Mouse (Mus musculus) hindbrain, embryonic 16.5 days (tissue): Measurements from ENCODE around the gene Hoxb3. TPM values are rescaled to one million over a fixed set of nuclear protein-coding genes. Genes with fewer than 3 reads are reported as not detected.
A peak's percentile ranks its signal among the peaks of the same experiment; 100 is the strongest.

Source experiments
- ATAC-seq: fragments of 200-750 bp; cut with Nextera tagmentation; 2 replicates; pipeline ENCODE4 v1.8.0; 2017; ENCODE audit warnings: moderate TSS enrichment, moderate library complexity
- H3K27ac ChIP-seq: fragments of 300-500 bp; sonication (generic); 2 replicates; pipeline ENCODE4 v1.5.1; 2014; ENCODE audit warnings: low read depth, mild to moderate bottlenecking, control low read depth, low read length, moderate library complexity
- H3K27me3 ChIP-seq: fragments of 300-500 bp; sonication (generic); replicated peaks from 2 replicates; pipeline ENCODE4 v1.6.1; 2014; ENCODE audit warnings: low read length; ENCODE audit not compliant: control insufficient read depth, insufficient read depth
- H3K36me3 ChIP-seq: fragments of 300-500 bp; sonication (generic); 2 replicates; pipeline ENCODE4 v1.6.1; 2014; ENCODE audit warnings: mild to moderate bottlenecking, low read length, moderate library complexity, mixed read lengths; ENCODE audit not compliant: control insufficient read depth, insufficient read depth
- H3K4me1 ChIP-seq: fragments of 300-500 bp; sonication (generic); 2 replicates; pipeline ENCODE4 v1.6.1; 2014; ENCODE audit warnings: low read depth, low read length; ENCODE audit not compliant: control insufficient read depth, insufficient read depth
- H3K4me2 ChIP-seq: fragments of 300-500 bp; sonication (generic); 2 replicates; pipeline ENCODE4 v1.6.1; 2014; ENCODE audit warnings: mild to moderate bottlenecking, low read length, control low read depth, moderate library complexity
- H3K4me3 ChIP-seq: fragments of 300-500 bp; sonication (generic); 2 replicates; pipeline ENCODE4 v1.5.1; 2014; ENCODE audit warnings: mild to moderate bottlenecking, low read length, control low read depth, moderate library complexity
- H3K9ac ChIP-seq: fragments of 300-500 bp; sonication (generic); 2 replicates; pipeline ENCODE4 v1.6.1; 2014; ENCODE audit warnings: low read depth, mild to moderate bottlenecking, control low read depth, low read length, moderate library complexity
- H3K9me3 ChIP-seq: fragments of 300-500 bp; sonication (generic); 2 replicates; pipeline ENCODE4 v1.6.1; 2014; ENCODE audit warnings: mild to moderate bottlenecking, low read length, moderate library complexity; ENCODE audit not compliant: control insufficient read depth
- WGBS: fragments of 180-500 bp; shearing (Covaris S2); extraction: QIAGEN DNeasy Blood & Tissue Kit; methylation state at CpG from one replicate; pipeline ENCODE4 v1.1.7; 2014; 5-methylcytosine and 5-hydroxymethylcytosine counted together
- polyA plus RNA-seq: library from polyadenylated mRNA; unstranded; fragments of >200 nt; fragmentation: Nextera tagmentation; extraction: Ambion mirVana; gene quantifications from 2 replicates; pipeline ENCODE4 v1.2.1, GENCODE M21; 2015

The Hoxb3 gene
- polyA plus RNA-seq, 1 experiment from 2014 or later = 4.8 TPM

GRCm38 (mm10) chr11:96341701-96342575, 18.8 kb downstream of the Hoxb3 start:
- peak overlapping the region; percentile 62 for H3K4me2 ChIP-seq

DNA sequence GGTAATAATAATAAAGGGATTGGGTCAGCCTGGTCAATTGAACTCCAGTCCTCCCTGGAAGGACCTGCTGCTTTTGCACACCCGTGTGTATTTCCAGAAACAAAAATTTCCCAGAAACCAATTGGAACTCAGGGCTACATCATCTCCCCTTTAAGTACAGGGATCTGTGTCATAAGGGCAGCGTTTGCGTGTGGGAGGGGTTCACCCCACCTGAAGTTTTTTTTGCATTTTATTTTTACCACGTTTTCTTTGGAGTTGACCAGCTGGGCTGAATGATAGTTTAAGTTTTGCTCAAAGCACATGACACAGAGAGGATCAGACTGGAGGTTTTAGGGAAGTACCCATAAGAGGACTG, 19.4 kb downstream of the Hoxb3 start:
- peak overlapping the region; percentile 65 for H3K9ac ChIP-seq
- no peak for ATAC-seq
- H3K9me3 ChIP-seq = no peaks in the 10 kb centered on the region
- H3K4me1 ChIP-seq = peaks cover 23% of the 10 kb centered on the region
- H3K27ac ChIP-seq = peak overlapping the region; percentile 91
- 1% methylated on average over 4 of the region's 4 CpGs for WGBS
- peaks cover 28% of the 10 kb centered on the region for H3K27me3 ChIP-seq
- H3K36me3 ChIP-seq = no peaks in the 10 kb centered on the region
- peak overlapping the region; percentile 62 for H3K4me2 ChIP-seq
- H3K4me3 ChIP-seq = peak overlapping the region; percentile 41

More at GRCm38 (mm10) chr11:96341701-96342575, 18.8 kb downstream of the Hoxb3 start:
- 1% methylated on average over 40 of the region's 40 CpGs for WGBS
- Histone ChIP-seq H3K27me3 (peaks cover 28% of the 10 kb centered on the region), H3K36me3 (no peaks in the 10 kb centered on the region), H3K27ac (peak overlapping the region; percentile 91), H3K4me1 (peaks cover 20% of the 10 kb centered on the region), H3K9me3 (no peaks in the 10 kb centered on the region), H3K9ac (peak overlapping the region; percentile 65), H3K4me3 (peak overlapping the region; percentile 41)
- no peak for ATAC-seq

- peak overlapping the region; percentile 62 for H3K4me2 ChIP-seq
- no peaks in the 10 kb centered on the region for H3K36me3 ChIP-seq
- ATAC-seq = no peak
- H3K4me3 ChIP-seq = peak overlapping the region; percentile 8
- peak overlapping the region; percentile 91 for H3K27ac ChIP-seq
- no peaks in the 10 kb centered on the region for H3K9me3 ChIP-seq
- peaks cover 26% of the 10 kb centered on the region for H3K27me3 ChIP-seq
- 9% methylated on average over 2 of the region's 2 CpGs for WGBS
- H3K4me1 ChIP-seq = peaks cover 23% of the 10 kb centered on the region
- H3K9ac ChIP-seq = peak overlapping the region; percentile 56
Measured at GRCm38 (mm10) chr11:96343206-96343745, 20.1 kb downstream of the Hoxb3 start.

GRCm38 (mm10) chr11:96344061-96344877, 21.1 kb downstream of the Hoxb3 start:
- Histone ChIP-seq H3K4me1 (peaks cover 27% of the 10 kb centered on the region), H3K9ac (peak overlapping the region; percentile 62), H3K9me3 (no peaks in the 10 kb centered on the region), H3K36me3 (no peaks in the 10 kb centered on the region), H3K4me2 (peak overlapping the region; percentile 62), H3K4me3 (peak overlapping the region; percentile 30), H3K27me3 (peaks cover 24% of the 10 kb centered on the region), H3K27ac (peak overlapping the region; percentile 91)
- 6% methylated on average over 36 of the region's 40 CpGs for WGBS
- peak; percentile 35 for ATAC-seq

DNA sequence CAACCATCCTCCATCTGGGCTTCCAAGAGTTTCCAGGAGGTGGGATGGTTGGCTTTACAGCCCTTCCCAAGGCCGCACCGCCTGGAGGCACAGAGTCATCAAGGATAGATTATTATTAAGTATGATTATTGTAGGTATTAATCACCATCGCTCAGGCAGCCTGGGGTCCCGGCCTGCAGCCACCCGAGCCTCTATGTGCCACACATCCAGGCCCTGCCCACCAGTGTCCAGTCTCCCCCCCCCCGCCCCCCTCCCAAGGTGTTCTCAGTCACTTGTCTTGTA, 21.7 kb downstream of the Hoxb3 start:
- Histone ChIP-seq H3K36me3 (no peaks in the 10 kb centered on the region), H3K9ac (peak overlapping the region; percentile 62), H3K27ac (peak overlapping the region; percentile 91), H3K4me1 (peaks cover 29% of the 10 kb centered on the region), H3K4me2 (peak overlapping the region; percentile 62), H3K9me3 (no peaks in the 10 kb centered on the region), H3K4me3 (peak overlapping the region; percentile 30), H3K27me3 (peaks cover 24% of the 10 kb centered on the region)
- ATAC-seq = no peak
- 6% methylated on average over 6 of the region's 6 CpGs for WGBS

- Histone ChIP-seq H3K4me2 (peak overlapping the region; percentile 62), H3K9me3 (no peaks in the 10 kb centered on the region), H3K27me3 (peaks cover 28% of the 10 kb centered on the region), H3K9ac (peak overlapping the region; percentile 62), H3K36me3 (no peaks in the 10 kb centered on the region), H3K4me1 (peaks cover 32% of the 10 kb centered on the region), H3K27ac (peak overlapping the region; percentile 91), H3K4me3 (peak overlapping the region; percentile 30)
- 2% methylated on average over 50 of the region's 56 CpGs for WGBS
- no peak for ATAC-seq
Measured at GRCm38 (mm10) chr11:96345220-96345892, 22.2 kb downstream of the Hoxb3 start.

DNA sequence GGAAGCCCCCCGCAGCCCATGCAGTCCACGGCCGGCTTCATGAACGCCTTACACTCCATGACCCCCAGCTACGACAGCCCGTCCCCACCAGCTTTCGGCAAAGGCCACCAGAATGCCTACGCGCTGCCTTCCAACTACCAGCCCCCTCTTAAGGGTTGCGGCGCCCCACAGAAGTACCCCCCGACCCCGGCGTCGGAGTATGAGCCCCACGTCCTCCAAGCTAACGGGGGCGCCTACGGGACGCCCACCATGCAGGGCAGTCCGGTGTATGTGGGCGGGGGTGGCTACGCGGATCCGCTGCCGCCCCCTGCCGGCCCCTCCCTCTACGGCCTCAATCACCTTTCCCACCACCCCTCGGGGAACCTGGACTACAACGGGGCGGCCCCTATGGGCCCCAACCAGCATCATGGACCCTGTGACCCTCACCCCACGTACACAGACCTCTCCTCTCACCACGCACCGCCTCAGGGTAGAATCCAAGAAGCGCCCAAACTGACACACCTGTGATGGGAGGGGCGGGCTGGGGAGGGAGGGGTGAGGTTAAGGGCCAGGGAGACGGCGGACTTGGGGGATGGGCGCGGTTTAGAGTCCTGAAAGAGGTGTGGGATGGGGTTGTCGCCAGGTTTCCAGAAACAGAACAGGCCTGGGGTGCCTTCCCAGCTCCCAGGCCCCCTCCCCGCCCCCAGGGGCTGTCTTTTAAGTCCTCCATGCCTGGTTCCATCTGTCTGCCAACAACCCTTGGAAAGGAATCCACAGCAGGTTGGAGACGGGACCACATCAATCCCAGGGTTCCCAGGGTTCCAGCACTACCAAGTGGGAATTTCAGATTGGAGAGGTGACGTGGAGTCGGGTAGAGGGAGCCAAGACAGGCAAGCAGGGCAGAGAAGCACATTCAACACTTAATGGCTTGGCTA, 23.0 kb downstream of the Hoxb3 start:
- Histone ChIP-seq H3K4me2 (peak overlapping the region; percentile 62), H3K9me3 (no peaks in the 10 kb centered on the region), H3K4me3 (peak overlapping the region; percentile 30), H3K9ac (peak overlapping the region; percentile 62), H3K27ac (peak overlapping the region; percentile 91), H3K36me3 (no peaks in the 10 kb centered on the region), H3K4me1 (peaks cover 38% of the 10 kb centered on the region), H3K27me3 (peaks cover 30% of the 10 kb centered on the region)
- 2% methylated on average over 44 of the region's 45 CpGs for WGBS
- ATAC-seq = no peak

- Histone ChIP-seq H3K4me3 (no peak overlapping the region), H3K27ac (peak overlapping the region; percentile 91), H3K36me3 (no peaks in the 10 kb centered on the region), H3K9me3 (no peaks in the 10 kb centered on the region), H3K27me3 (peaks cover 30% of the 10 kb centered on the region), H3K9ac (no peak overlapping the region), H3K4me2 (peak overlapping the region; percentile 62; the same call in 1 of the 2 replicates), H3K4me1 (peaks cover 38% of the 10 kb centered on the region)
- 22% methylated on average over 5 of the region's 5 CpGs for WGBS
- no peak for ATAC-seq
Measured at GRCm38 (mm10) chr11:96346916-96347520, 23.9 kb downstream of the Hoxb3 start.
